Mouse (Mus musculus): ENCODE results near the gene Fbxw2.
"Not testable (repeated sequence)": the region's sequence is repeated elsewhere in the genome, so short reads cannot be mapped to it uniquely, and the experiment has no call there.

Gene Fbxw2

GRCm38 (mm10) chr2:34772252-34773235 lies 53.6 kb downstream of the Fbxw2 start:
- DNase-seq, result no peak

- DNase-seq, result peak; percentile 100
Observed at GRCm38 (mm10) chr2:34771368-34772226, 54.5 kb downstream of the Fbxw2 start, which contains the start of gene Hspa5. TSS of gene Hspa5 (plus strand) at chr2:34771970.

- DNase-seq, result no peak
Observed at GRCm38 (mm10) chr2:34770951-34771350, 55.2 kb downstream of the Fbxw2 start.

- no peak for DNase-seq
Observed at GRCm38 (mm10) chr2:34770049-34770448, 56.1 kb downstream of the Fbxw2 start.

GRCm38 (mm10) chr2:34764801-34765200 lies 61.3 kb downstream of the Fbxw2 start:
- no peak for DNase-seq

- DNase-seq, result no peak
Observed at GRCm38 (mm10) chr2:34762872-34763271, 63.2 kb downstream of the Fbxw2 start.

GRCm38 (mm10) chr2:34762174-34762573 lies 63.9 kb downstream of the Fbxw2 start:
- DNase-seq, result no peak

- DNase-seq, result not testable (repeated sequence)
Observed at GRCm38 (mm10) chr2:34761272-34761671, 64.8 kb downstream of the Fbxw2 start.

GRCm38 (mm10) chr2:34757341-34757740 lies 68.8 kb downstream of the Fbxw2 start:
- no peak for DNase-seq

- DNase-seq, result peak; percentile 34
Observed at GRCm38 (mm10) chr2:34754551-34755358, 71.4 kb downstream of the Fbxw2 start, which contains the start of gene Gapvd1. TSS of gene Gapvd1 (minus strand) at chr2:34755232.
